Mouse (Mus musculus): ENCODE measurements around the gene Tmem251.

Gene Tmem251

DNA sequence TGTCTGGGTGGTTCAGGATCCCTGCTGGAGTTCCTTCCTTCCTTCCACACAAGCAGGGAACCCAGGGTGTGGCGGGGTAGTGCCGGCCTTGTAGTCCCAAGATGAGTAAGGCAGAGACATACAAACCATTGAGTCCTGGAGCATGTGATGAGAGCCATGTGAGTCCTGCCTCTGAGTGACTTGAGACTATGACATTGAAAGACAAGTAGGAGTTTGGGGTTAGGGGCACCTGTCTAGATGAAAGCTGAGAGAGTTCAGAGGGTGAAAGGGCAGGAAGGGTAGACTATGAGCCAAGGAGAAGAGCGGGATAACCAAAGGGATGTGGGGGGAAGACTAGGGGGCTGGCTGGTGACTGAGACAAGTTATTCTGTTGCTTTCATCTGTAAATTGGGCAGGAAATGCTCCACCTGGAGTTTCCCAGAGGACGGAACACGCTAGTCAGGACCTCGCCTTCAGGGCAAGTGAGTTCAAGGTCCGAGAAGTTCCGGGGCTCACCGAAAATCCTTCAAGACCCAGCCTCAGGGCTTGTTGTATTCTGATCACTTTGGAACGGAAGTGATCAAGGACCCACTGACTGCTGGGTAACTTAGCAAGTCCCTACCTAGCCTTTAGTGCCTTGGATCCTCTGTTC lies 36.6 kb upstream of the Tmem251 start:
- in situ Hi-C loops (cut with MboI, MseI) = loop anchor here (5.0 to 10.0 kb wide), 4 partner anchors 80 to 1622 kb away; partner anchors contain the start of gene Ppp4r3a (in 1 of the 2)

DNA sequence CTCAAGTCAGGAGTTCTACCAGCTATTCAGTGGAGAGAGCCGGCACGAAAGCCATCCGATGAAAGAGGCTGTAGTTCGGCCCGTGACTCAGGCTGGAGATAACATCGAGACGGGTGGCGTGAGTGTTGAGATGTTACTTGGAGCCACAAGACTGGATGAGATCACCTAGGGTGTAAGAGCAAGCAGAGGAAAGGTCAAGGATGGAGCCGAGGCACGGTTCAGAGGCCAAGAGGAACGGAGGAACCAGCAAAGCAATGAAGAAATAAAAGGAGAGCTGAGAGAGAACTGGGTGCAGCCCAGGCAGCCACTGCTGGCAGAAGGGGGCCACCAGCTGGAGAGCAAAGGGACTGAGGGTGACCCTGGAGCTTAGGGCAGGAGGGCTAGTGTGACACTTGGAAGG lies 35.3 kb upstream of the Tmem251 start:
- in situ Hi-C loops (cut with MboI, MseI) = loop anchor here (5.0 to 10.0 kb wide), 4 partner anchors 81 to 1623 kb away; partner anchors contain the start of gene Ppp4r3a (in 1 of the 2)

DNA sequence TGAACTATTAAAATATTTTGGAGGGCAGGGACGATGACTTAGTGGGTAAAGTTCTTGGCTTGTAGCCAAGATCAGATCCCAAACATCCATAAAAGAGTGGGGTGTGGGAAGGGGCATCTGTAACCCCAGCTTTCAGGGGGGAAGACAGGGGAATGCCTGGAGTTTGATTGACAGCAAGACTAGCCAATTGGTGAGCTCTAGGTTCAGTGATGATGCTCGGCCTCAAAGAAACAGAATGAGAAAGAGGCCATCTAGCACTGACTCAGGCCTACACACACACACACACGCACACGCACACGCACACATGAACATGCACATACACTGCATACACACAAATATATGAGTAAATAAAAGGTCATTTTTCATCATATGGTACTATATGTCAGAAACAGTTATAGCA lies 33.7 kb upstream of the Tmem251 start:
- in situ Hi-C loops (cut with MboI, MseI) = loop anchor here (5.0 to 10.0 kb wide), 4 partner anchors 83 to 1625 kb away; partner anchors contain the start of gene Ppp4r3a (in 1 of the 2)

DNA sequence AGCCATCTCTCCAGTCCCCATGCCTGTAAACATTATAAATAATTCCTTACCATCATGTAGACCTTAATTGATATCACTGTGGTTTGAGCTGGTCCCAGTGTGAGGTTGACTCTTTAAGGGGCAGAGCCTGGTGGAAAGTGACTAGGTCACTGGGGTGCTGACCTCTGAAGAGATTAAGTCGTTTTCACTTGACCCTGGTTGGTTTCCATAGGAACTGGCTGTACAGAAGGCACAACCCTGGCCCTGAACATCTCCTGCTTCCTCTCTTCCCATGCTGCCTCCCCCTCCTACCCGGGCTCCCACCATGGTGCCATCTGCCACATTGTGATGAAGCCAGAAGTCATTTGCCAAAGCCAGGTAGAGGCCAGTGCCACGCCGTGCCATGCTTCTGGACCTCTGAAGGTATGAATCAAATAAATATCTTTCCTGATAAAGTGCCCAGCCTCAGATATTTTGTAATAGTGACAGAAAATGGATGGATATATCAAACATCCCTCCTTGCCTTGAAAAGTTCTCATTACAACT lies 32.6 kb upstream of the Tmem251 start:
- in situ Hi-C loops (cut with MboI, MseI) = no loop called here

DNA sequence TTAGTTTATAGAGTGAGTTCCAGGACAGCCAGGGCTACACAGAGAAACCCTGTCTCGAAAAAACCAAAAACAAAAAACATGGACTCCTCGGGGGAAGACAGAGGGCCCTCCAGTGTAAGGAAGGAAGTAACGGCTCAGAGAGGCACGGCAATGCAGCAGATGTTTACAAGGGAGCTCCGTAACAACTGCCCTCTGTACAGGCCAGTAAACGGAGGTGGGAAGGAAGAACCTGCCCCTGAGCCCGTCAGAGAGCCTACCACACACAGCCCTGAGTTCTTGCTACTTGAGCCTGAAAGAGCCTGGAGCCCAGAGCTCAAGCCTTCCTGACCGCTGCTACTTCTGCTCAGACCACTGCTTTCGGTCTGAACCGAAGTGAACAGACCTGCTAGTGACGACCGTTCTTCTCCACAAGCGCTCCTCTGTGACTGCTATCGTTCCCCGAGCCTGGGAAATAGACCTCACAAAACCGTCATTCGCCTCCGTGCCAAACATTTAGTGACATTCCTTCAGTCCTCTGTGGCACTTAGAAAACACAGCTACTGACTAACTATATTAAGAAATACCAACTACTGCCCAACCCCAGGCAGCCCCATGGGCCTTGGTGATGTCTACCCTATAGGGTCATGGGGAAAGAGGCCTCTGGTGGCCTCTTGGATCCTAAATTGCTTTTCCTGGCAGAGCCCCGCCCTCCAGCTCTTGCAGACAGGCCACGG lies 30.3 kb upstream of the Tmem251 start:
- in situ Hi-C loops (cut with MboI, MseI) = no loop called here

DNA sequence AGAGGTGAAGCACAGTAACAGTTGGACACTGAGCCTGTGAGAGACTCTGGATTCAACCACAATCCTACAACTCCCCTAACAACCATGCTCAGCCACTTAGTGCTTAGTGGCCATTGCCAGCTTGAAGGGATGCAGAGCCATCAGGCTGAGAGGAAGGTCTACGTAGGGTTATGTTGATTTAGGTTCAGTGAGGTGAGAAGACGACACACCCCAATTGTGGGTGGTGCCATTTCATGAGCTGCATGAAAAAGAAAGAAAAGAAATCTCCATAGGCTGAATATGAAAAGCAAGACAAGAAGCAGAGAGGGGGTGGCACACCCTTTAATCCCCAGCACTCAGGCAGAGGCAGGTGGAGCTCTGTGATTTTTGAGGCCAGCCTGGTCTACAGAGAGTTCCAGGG lies 29.4 kb upstream of the Tmem251 start:
- in situ Hi-C loops (cut with MboI, MseI) = no loop called here

DNA sequence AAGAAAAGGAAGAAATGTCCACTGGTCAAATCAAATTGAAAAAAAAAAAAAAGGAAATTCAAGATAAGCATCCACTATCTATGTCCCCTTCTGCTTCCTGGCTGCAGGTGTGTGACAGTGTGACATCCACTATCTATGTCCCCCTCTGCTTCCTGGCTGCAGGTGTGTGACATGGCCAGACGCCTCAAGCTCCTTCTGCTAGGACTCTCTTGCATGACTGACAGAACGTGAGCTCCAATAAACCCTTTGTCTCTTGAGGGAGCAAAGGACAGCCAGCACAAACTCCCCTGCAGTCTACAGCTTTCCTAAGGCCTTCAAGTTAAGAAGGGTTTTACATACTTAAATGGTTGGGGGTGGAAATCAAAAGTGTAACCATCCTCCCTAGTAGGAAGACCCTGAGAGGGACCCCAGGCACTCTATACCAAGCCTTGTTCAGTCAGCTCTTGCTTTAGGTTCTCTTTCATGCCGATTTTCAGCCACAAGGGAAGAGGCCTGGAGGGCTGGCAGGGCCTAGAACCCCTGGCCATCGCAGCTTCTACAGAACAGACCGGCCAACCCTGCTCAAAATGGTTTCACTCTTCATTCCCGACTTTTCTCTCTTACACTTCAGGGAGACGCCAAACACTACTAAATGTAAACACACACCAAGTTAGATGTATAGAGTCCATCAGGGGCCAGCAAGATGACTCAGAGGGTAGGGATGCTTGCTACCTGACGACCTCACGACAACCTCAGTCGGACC lies 28.7 kb upstream of the Tmem251 start:
- in situ Hi-C loops (cut with MboI, MseI) = no loop called here

DNA sequence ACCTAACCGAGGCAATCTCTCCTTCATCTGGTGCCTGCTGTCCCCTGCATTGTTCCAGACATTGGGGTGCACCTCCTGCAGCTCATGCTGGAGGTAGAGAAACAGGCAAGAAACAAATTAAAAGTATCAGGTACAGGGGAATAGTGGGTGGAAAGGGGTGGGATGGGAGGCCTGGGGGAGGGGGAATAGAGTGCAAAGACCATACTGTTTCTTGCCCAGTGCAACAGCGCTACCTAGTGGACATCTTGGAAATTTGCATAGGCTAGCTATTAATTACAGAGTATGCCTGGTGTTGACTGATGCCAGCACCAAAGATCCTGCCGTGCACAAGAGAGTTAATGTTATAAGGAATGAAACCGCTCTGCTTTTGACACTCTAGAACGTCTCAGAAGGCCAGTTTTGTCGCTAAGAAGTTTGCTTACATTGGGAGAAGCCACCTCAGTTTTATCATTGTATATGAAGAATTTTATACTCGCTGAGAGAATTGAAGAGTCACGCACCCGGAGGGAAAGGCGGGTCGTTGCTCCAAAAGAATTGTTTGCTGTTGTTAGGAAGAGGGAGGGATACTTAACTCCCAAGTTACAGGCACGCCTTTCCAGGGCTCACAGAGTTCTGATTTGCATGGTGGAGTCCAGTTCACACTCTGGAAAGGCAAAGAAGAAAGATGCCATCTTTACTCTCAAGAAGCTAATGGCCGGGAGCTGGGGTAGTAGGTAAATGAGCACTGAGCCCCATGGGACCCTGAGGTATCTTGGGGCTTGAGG lies 23.8 kb upstream of the Tmem251 start:
- in situ Hi-C loops (cut with MboI, MseI) = no loop called here

DNA sequence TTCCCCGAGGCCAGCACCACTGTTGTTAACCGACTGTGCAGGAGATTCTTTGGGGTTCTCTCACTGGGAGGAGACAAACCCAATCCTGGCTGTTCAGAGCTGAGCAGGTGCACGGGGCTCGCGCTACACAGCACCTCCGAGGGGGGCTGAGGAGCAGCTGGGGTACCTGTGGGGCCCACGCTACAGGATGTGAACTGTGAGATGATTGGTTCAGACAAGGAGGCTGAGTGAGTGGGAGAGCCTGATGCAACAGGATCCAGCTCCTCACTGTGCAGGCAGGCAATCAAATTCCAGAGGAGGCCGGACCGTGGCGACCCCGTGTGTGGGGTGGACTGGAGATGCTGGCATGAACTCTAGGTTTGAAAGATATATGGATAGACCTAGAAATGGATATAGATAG lies 21.1 kb upstream of the Tmem251 start:
- in situ Hi-C loops (cut with MboI, MseI) = no loop called here

DNA sequence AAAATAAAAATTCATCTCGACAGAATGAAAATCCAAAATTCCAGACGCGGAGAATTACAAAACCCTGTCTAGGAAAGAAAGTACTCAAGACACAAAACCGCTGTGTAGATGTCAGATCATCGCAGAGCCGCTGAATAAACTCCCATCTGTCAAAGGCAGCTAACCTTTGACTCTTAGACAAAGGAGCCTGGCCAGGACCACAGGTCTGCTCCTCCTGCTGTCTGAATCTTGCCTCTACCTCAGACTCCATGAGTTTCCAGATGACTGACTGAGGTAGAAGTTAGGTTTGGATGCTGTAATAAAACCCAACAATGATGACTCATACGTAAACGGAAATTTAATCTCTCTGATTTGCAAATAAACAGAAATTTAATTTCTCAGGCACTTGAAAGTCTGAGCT lies 20.6 kb upstream of the Tmem251 start:
- in situ Hi-C loops (cut with MboI, MseI) = no loop called here

DNA sequence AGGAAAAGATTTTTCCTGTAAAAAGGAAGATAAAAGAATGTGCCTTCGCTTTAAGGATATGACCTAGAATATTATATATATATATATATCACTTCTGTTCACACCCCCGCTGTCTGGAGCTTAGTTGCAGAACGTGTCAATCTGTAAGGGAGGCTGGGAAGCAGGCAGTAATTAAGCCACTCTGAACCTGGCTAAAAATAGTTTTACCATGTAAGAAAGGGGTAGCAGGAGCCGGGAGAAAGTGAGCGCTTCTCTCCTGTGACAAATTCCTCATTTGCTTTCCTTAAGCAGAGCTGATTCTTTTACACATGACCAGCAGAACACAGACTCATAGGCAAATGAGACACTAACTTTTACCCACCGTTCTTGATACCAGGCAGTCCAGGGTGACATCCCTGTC lies 19.7 kb upstream of the Tmem251 start:
- in situ Hi-C loops (cut with MboI, MseI) = no loop called here

DNA sequence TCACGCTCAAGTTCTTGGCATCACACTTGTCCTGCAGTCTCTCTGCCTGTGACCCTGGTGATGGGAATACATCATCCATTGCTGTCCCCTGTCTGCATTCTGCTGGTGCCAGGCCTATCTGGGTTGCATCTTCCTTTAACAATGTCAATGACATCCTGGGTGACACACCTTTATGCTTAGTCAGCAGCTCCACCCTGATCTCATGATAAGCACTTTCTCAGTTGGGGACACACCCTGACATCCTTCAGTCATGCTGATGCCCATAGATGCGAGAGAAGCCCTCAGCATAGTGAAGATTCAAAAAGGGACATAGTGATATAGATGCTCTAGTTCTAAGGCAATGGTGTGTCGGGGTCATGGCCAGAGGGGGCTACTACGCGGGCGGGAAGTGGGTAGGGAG lies 18.4 kb upstream of the Tmem251 start:
- in situ Hi-C loops (cut with MboI, MseI) = loop anchor here (5.0 to 25.0 kb wide), 4 partner anchors 148 to 612 kb away; no protein-coding TSS in a partner anchor

DNA sequence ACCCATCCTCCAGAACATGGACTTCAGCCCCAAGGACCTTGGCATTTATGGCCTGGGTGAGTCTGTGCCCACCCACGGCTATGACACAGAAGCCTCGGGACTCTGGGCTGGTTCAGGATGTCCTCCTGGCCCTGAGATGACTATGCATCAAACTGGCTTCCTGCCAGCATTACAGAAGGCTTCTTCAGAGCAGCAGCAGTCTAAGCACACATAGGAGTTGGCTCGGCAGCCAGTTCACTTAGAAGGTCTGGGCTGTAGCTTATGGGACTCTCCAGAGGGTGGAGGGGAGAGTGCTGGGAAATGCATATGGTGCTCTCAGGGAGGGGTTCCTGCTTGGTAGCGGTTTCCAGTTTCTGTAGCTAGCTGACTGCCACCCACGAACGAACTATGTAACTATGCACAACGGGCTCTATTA lies 17.8 kb upstream of the Tmem251 start:
- in situ Hi-C loops (cut with MboI, MseI) = loop anchor here (5.0 to 25.0 kb wide), 4 partner anchors 148 to 612 kb away; no protein-coding TSS in a partner anchor

DNA sequence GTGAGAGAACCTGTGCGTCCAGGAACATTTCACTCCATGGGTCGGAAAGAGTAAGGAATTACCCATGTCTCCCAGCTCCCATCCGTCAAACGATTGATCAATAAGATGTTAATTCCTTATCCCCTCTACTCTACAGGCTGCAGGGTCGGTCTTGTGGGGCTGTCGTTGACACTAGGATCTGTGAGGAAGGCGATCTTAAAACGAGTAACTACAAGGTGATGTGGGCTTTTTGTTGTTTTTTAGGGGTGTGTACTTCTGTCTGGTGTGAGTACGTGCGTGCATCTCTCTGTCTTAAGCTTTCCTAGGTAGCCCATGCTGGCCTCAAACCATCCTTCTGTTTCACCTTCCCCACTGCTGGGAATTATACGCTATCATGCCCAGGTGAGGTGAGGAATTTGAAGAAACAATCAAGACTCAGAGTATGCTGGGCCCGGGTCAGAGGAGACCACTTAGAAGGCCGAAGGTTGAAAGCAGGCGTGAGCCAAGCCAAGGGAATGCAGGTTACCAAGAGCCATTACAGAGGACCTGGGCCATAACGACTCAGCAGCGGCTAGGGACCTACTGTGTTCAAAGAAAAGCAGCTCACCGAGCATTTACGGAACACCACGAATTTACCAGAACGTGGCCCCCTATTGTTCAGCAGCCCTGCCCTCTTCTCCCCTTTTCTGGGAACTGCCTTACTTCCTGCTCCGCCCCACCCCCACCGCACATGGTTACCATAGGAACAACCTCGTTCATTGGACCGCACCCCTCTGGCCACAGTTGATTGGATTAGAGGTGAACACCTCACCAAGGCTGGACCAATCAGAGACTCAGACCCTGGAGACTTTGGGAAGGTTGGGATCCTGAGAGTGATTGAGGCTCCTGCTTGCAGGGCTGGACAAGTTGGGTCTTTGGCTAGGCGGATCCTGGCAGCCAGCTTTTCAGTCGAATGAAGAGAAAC lies 13.4 kb upstream of the Tmem251 start:
- in situ Hi-C loops (cut with MboI, MseI) = loop anchor here (5.0 to 25.0 kb wide), 4 partner anchors 153 to 607 kb away; no protein-coding TSS in a partner anchor

DNA sequence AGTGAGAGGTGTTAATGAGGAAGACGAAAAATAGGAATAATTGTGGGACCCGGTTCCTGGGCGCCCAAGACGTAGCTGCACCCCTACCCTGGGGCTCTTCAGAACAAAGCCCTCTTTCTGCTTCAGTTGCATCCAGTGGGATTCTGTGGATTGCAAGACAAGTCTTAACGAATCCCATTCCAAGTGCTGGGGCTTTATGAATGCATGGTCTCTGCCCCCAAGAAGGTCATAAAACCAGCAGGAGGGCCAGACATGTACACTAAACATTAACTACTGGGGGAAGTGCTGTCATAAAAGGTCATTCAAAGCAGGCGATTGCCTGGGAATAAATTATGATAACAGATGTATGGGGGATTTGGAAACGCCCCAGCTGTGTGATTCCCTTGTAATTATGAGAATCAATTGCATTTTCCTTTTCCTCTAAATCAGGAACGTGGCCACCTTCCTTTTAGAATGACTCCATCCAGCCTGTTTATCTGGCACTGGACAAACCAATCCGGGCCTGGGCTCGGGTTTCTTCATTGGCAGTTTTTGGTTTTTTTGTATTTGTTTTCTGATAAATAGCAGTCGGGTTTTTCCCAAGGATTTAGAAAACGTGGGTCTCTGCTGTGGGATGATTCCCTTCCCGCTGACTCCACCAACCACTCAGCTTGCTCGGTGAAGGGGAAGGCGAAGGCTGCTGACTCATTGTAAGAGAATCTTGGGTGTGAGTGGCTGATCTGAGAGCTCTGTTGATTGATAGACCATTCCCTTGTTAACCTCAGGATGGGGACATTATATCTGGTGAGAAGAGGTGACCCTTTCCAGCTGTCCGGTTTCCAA lies 12.6 kb upstream of the Tmem251 start:
- in situ Hi-C loops (cut with MboI, MseI) = loop anchor here in 1 of 2 experiments (25.0 kb wide), 1 partner anchor 606 kb away; no protein-coding TSS in a partner anchor

DNA sequence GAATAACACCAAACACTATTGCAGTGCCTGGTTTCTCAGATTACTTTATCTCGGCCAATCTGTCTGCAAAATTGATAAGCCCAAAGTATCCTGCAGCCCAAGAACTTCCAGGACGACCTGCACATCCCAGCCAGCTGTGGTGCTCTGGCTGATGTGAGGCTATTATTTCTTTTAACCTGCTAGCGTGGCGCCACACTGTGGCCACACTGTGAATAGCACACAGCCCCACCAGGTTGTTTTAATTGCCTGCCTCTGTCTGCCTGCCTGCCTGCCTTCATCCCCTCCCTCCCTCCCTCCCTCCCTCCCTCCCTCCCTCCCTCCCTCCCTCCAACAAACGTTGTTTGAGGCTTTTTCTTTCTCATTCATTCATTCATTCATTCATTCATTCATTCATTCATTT lies 10.2 kb upstream of the Tmem251 start:
- in situ Hi-C loops (cut with MboI, MseI) = loop anchor here in 1 of 2 experiments (25.0 kb wide), 1 partner anchor 604 kb away; no protein-coding TSS in a partner anchor

DNA sequence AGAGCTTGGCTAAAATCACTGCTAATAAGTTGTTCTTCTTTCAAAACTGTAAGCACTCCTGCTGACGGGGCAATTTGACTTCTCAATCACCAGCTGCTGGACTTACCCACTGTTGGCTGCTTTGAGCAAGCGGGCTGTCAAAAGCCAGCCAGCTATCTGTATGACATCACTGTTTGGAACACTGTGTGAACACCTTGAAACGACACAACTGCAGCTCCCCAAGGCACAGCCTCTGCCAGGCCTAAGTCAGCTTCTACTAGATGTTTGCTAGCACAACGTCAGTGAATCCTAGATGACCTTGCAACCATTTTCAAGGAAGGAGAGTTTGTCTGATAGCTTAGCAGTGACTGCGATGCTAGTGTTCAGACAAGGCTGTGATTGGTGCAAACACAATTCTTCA lies 4.5 kb upstream of the Tmem251 start:
- in situ Hi-C loops (cut with MboI, MseI) = loop anchor here in 1 of 2 experiments (25.0 kb wide), 1 partner anchor 598 kb away; no protein-coding TSS in a partner anchor

DNA sequence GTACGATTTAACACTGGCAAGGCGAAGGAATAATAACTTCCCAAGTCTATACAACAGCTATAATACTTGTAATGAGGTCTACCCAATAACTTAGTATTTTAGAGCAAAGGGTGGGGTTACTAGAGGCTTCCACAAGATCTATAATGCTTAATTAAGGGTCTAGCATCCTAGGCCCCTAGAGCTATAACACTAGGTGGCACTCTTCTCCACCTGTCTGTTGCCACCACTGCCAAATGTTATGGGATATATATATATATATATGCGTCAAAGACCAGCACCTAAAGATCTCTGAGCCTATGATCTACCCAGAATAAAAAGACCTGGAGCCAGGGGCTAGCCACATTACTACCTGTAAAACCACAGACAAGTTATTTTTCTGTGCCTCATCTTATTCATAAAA lies 3.3 kb upstream of the Tmem251 start:
- in situ Hi-C loops (cut with MboI, MseI) = loop anchor here in 1 of 2 experiments (25.0 kb wide), 1 partner anchor 597 kb away; no protein-coding TSS in a partner anchor

DNA sequence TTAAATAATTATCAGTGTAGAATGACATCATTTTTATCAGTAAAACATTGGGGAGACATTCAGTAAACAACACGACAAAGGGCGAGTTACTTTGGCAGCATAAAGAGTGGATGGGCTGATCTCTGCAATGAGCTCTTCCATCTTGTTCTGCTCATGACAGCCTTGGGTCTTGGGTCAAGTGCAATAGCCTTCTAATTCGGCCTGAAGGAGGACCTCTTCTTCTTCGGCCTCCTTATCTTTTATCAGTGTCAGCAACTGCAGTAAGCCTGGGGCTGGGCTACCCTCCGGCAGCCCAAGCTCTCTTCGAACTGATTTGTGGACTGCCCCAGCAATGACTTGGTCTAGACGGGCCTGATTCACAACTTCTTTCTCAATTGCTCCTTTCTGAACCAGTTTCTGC lies 1.5 kb upstream of the Tmem251 start:
- in situ Hi-C loops (cut with MboI, MseI) = loop anchor here in 1 of 2 experiments (25.0 kb wide), 1 partner anchor 595 kb away; no protein-coding TSS in a partner anchor

All from T-helper 17 cell (primary cell).